Mouse (Mus musculus) embryonic facial prominence, embryonic 14.5 days (tissue): ENCODE measurements at regions not wholly inside any gene's neighbourhood (a gene's known extent, or its start where the extent isn't known, plus 50 kb on each side); places are given as distances from the start of the nearest gene placed in this dataset.

ENCODE experiments used
- ATAC-seq: fragments of 200-750 bp; cut with Nextera tagmentation; 2 replicates; pipeline ENCODE4 v1.8.0; 2017; ENCODE audit warnings: low read depth, moderate number of reproducible peaks, moderate TSS enrichment
- DNase-seq: peaks from one replicate; pipeline ENCODE4 v3.0.0-alpha.2; 2015; ENCODE audit warnings: low spot score
- H3K27ac ChIP-seq: fragments of 300-500 bp; sonication (generic); replicated peaks from 2 replicates; pipeline ENCODE4 v1.5.1; 2014; ENCODE audit warnings: low read depth, mild to moderate bottlenecking, low read length, moderate library complexity
- H3K27me3 ChIP-seq: fragments of 300-500 bp; sonication (generic); replicated peaks from 2 replicates; pipeline ENCODE4 v1.6.1; 2014; ENCODE audit warnings: low read length; ENCODE audit not compliant: control insufficient read depth, insufficient read depth
- H3K36me3 ChIP-seq: fragments of 300-500 bp; sonication (generic); 2 replicates; pipeline ENCODE4 v1.6.1; 2014; ENCODE audit warnings: low read length, mixed read lengths; ENCODE audit not compliant: control insufficient read depth, insufficient read depth
- H3K4me1 ChIP-seq: fragments of 300-500 bp; sonication (generic); 2 replicates; pipeline ENCODE4 v1.6.1; 2014; ENCODE audit warnings: antibody characterized with exemption, low read length; ENCODE audit not compliant: control insufficient read depth, insufficient read depth
- H3K4me2 ChIP-seq: fragments of 300-500 bp; sonication (generic); 2 replicates; pipeline ENCODE4 v1.6.1; 2014; ENCODE audit warnings: low read depth, mild to moderate bottlenecking, low read length, moderate library complexity, mixed read lengths
- H3K4me3 ChIP-seq: fragments of 300-500 bp; sonication (generic); 2 replicates; pipeline ENCODE4 v1.5.1; 2014; ENCODE audit warnings: low read depth, mild to moderate bottlenecking, low read length
- H3K9ac ChIP-seq: fragments of 300-500 bp; sonication (generic); 2 replicates; pipeline ENCODE4 v1.6.1; 2014; ENCODE audit warnings: low read depth, mild to moderate bottlenecking, low read length, moderate library complexity, mixed read lengths
- H3K9me3 ChIP-seq: fragments of 300-500 bp; sonication (generic); 2 replicates; pipeline ENCODE4 v1.6.1; 2016; ENCODE audit warnings: low read length; ENCODE audit not compliant: control insufficient read depth
- WGBS: fragments of 180-500 bp; shearing (Covaris S2); extraction: QIAGEN DNeasy Blood & Tissue Kit; methylation state at CpG from one replicate; pipeline ENCODE4 v1.1.7; 2014; 5-methylcytosine and 5-hydroxymethylcytosine counted together

- peak; percentile 82; the same call in 1 of the 2 replicates for ATAC-seq
Observed at GRCm38 (mm10) chr13:60099469-60100129, 77.6 kb downstream of the Gas1 start.

DNA sequence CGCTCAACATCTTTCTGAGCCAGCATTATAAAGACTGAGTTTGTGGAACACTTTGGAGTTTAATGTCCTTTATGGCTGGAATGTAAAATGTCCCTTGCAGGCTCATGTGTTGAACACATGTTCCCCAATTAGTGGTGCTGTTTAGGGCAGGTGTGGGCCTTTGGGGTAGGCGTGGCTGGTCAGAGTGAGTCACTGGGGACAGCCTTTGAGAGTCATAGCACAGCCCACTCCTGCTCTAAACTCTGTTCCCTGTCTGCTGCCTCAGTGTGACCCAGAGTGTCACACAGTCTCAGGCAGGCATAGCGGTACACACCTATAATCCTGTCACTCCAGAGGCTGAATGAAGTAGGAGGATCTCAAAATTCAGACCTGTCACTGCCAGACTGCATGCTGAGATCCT lies 78.8 kb downstream of the Gas1 start:
- H3K4me2 ChIP-seq: no peak overlapping the region
- H3K36me3 ChIP-seq: no peaks in the 10 kb centered on the region
- DNase-seq: no peak
- no peaks in the 10 kb centered on the region for H3K27me3 ChIP-seq
- H3K4me3 ChIP-seq: no peak overlapping the region
- H3K9me3 ChIP-seq: no peaks in the 10 kb centered on the region
- no peak overlapping the region for H3K9ac ChIP-seq
- 72% methylated on average over 3 of the region's 3 CpGs for WGBS
- H3K27ac ChIP-seq: no peak overlapping the region
- H3K4me1 ChIP-seq: peaks cover 16% of the 10 kb centered on the region
- no peak for ATAC-seq

More at GRCm38 (mm10) chr13:60099469-60100129, 77.6 kb downstream of the Gas1 start:
- H3K4me2 ChIP-seq: peak overlapping the region; percentile 12; the same call in 1 of the 2 replicates
- peak overlapping the region; percentile 53 for H3K27ac ChIP-seq
- H3K27me3 ChIP-seq: no peaks in the 10 kb centered on the region
- no peaks in the 10 kb centered on the region for H3K9me3 ChIP-seq
- H3K4me1 ChIP-seq: peaks cover 16% of the 10 kb centered on the region
- peak; percentile 94 for DNase-seq
- no peak overlapping the region for H3K4me3 ChIP-seq
- no peak overlapping the region for H3K9ac ChIP-seq
- no peaks in the 10 kb centered on the region for H3K36me3 ChIP-seq
- 45% methylated on average over 14 of the region's 14 CpGs for WGBS

DNA sequence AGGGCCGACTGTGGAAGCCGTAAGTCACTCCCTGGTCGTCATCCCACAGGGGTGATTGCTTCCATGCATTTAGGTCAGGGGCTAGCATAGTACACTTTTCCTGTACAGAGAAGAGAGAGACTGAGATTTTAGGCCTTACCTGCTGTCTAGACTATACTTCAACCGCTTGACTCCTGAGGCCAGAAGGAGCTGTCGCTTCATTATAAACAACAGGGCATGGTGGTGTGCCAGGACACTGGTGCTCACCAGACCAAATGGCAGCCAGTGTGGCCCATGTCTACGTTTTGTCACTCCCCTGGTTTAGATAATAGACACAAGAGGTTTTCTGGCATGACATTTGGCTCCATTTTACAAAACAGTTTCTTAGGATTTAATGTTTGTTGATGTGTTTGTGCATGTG lies 79.4 kb downstream of the Gas1 start:
- no peak overlapping the region for H3K4me2 ChIP-seq
- H3K4me3 ChIP-seq: no peak overlapping the region
- H3K4me1 ChIP-seq: peaks cover 16% of the 10 kb centered on the region
- H3K9ac ChIP-seq: no peak overlapping the region
- no peak for DNase-seq
- no peak for ATAC-seq
- no peaks in the 10 kb centered on the region for H3K27me3 ChIP-seq
- H3K36me3 ChIP-seq: no peaks in the 10 kb centered on the region
- 55% methylated on average over 6 of the region's 6 CpGs for WGBS
- H3K9me3 ChIP-seq: no peaks in the 10 kb centered on the region
- H3K27ac ChIP-seq: no peak overlapping the region

DNA sequence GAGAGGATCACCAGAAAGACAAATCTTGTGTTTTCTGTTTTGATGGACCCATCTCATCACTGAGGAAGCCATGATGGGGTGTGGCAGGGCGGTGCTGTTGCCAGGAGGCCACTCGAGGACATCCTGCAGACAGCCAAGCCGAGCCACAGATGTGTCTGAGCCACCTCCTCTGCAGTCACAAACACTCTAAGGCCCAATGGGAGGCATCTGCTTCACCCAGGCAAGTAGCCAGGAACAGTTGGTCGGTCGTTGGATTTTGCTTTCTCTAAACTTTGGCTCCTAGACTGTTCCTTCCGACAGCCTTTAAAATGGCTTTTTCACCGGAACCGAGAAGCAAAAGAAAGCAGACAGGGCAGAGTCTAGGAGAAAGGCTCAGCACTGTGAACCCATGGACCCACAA lies 90.5 kb downstream of the Gas1 start:
- Histone ChIP-seq H3K27ac (no peak overlapping the region), H3K27me3 (no peaks in the 10 kb centered on the region), H3K9ac (no peak overlapping the region), H3K4me3 (no peak overlapping the region), H3K4me2 (no peak overlapping the region), H3K9me3 (no peaks in the 10 kb centered on the region), H3K4me1 (peaks cover 5% of the 10 kb centered on the region; the same call in 1 of the 2 replicates), H3K36me3 (no peaks in the 10 kb centered on the region)
- DNase-seq (peak; percentile 24), ATAC-seq (no peak)
- WGBS: 72% methylated on average over 8 of the region's 8 CpGs

DNA sequence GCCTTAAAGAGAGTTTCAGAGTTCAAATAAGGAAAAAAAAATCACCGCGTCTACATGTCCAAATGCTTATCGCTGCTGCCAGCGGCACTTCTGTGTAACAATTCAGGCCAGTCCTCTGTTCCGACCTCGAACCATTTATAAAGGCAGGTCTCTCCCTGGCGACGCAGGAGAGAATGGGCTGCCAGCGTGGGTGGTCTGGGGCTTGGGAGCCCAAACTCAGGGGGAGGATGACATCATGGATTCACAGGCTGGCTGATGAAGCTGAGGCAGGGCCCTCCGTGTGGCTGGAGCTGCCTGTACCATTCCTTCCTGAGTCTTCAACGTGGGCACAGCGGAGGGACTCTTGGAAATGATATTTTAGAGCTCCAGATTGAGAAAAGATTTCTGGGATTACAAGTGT lies 92.2 kb downstream of the Gas1 start:
- H3K4me3 ChIP-seq: no peak overlapping the region
- H3K4me1 ChIP-seq: peaks cover 5% of the 10 kb centered on the region; the same call in 1 of the 2 replicates
- no peaks in the 10 kb centered on the region for H3K27me3 ChIP-seq
- ATAC-seq (no peak), DNase-seq (peak; percentile 75)
- H3K9me3 ChIP-seq: no peaks in the 10 kb centered on the region
- no peak overlapping the region for H3K27ac ChIP-seq
- H3K36me3 ChIP-seq: no peaks in the 10 kb centered on the region
- whole genome bisulfite sequencing: 19% methylated on average over 12 of the region's 12 CpGs
- H3K9ac ChIP-seq: 0 out of 2 replicates have a peak overlapping the region, but pooled peaks have one; percentile 19
- no peak overlapping the region for H3K4me2 ChIP-seq

GRCm38 (mm10) chr13:60084290-60084689 lies 92.9 kb downstream of the Gas1 start:
- H3K36me3 ChIP-seq: no peaks in the 10 kb centered on the region
- no peak for DNase-seq
- H3K9ac ChIP-seq: no peak overlapping the region
- H3K4me1 ChIP-seq: peaks cover 5% of the 10 kb centered on the region; the same call in 1 of the 2 replicates
- H3K4me2 ChIP-seq: no peak overlapping the region
- no peak overlapping the region for H3K4me3 ChIP-seq
- H3K9me3 ChIP-seq: no peaks in the 10 kb centered on the region
- no peaks in the 10 kb centered on the region for H3K27me3 ChIP-seq
- WGBS: 60% methylated on average over 4 of the region's 4 CpGs
- ATAC-seq: no peak
- H3K27ac ChIP-seq: no peak overlapping the region

GRCm38 (mm10) chr13:60080113-60080512 lies 97.1 kb downstream of the Gas1 start:
- peaks cover 4% of the 10 kb centered on the region; the same call in 1 of the 2 replicates for H3K4me1 ChIP-seq
- no peaks in the 10 kb centered on the region for H3K9me3 ChIP-seq
- ATAC-seq: peak; percentile 60; the same call in 1 of the 2 replicates
- no peak overlapping the region for H3K4me3 ChIP-seq
- no peaks in the 10 kb centered on the region for H3K27me3 ChIP-seq
- no peak overlapping the region for H3K9ac ChIP-seq
- no peaks in the 10 kb centered on the region for H3K36me3 ChIP-seq
- peak overlapping the region; percentile 70 for H3K27ac ChIP-seq
- DNase-seq: peak; percentile 77
- no peak overlapping the region for H3K4me2 ChIP-seq
- WGBS: 76% methylated on average over 10 of the region's 10 CpGs

- no peaks in the 10 kb centered on the region for H3K36me3 ChIP-seq
- peaks cover 4% of the 10 kb centered on the region; the same call in 1 of the 2 replicates for H3K4me1 ChIP-seq
- DNase-seq (peak; percentile 71), ATAC-seq (peak; percentile 60; the same call in 1 of the 2 replicates)
- H3K27ac ChIP-seq: peak overlapping the region; percentile 33; the same call in 1 of the 2 replicates
- no peak overlapping the region for H3K4me3 ChIP-seq
- no peaks in the 10 kb centered on the region for H3K9me3 ChIP-seq
- WGBS: 59% methylated on average over 8 of the region's 8 CpGs
- no peak overlapping the region for H3K4me2 ChIP-seq
- H3K27me3 ChIP-seq: no peaks in the 10 kb centered on the region
- no peak overlapping the region for H3K9ac ChIP-seq
Observed at GRCm38 (mm10) chr13:60078331-60079050, 98.7 kb downstream of the Gas1 start.
